Mouse (Mus musculus) heart, adult 8-10 months (tissue): Measurements from ENCODE around the gene Duxbl2. TPM values are rescaled to one million over a fixed set of nuclear protein-coding genes. Genes with fewer than 3 reads are reported as not detected.
"Not testable (repeated sequence)": the region's sequence is repeated elsewhere in the genome, so short reads cannot be mapped to it uniquely, and the experiment has no call there.

Experiments used
- DNase-seq: peaks from one replicate; pipeline ENCODE4 v3.0.0; 2022; ENCODE audit warnings: low spot score
- total RNA-seq, 4 experiments: library from RNA; stranded (reverse); gene quantifications; 2 replicates each; pipeline ENCODE4 v1.2.4; 2022

The Duxbl2 gene
- total RNA-seq = not detected

- not testable (repeated sequence) for DNase-seq
Measured at GRCm38 (mm10) chr14:26118150-26118549, at the start of gene Duxbl2. Gene Duxbl2 (plus strand): TSS chr14:26118349.

- DNase-seq = not testable (repeated sequence)
Measured at GRCm38 (mm10) chr14:26076620-26077390, 41.3 kb upstream of the Duxbl2 start.

- not testable (repeated sequence) for DNase-seq
Measured at GRCm38 (mm10) chr14:26081216-26081615, 36.9 kb upstream of the Duxbl2 start, which contains the start of gene Cphx2. Gene Cphx2 (plus strand): TSS chr14:26081516.

GRCm38 (mm10) chr14:26081997-26082396, 36.2 kb upstream of the Duxbl2 start, which contains the start of gene Cphx3:
Gene Cphx3 (plus strand): TSS chr14:26082297.
- DNase-seq = not testable (repeated sequence)

- DNase-seq = not testable (repeated sequence)
Measured at GRCm38 (mm10) chr14:26097622-26098021, 20.5 kb upstream of the Duxbl2 start.

GRCm38 (mm10) chr14:26118550-26119000, 426 bp downstream of the Duxbl2 start:
- DNase-seq = not testable (repeated sequence)

GRCm38 (mm10) chr14:26119095-26119494, 946 bp downstream of the Duxbl2 start:
- DNase-seq = not testable (repeated sequence)

GRCm38 (mm10) chr14:26147095-26147494, 28.9 kb downstream of the Duxbl2 start:
- DNase-seq = not testable (repeated sequence)

- not testable (repeated sequence) for DNase-seq
Measured at GRCm38 (mm10) chr14:26156032-26156431, 37.9 kb downstream of the Duxbl2 start.

- DNase-seq = not testable (repeated sequence)
Measured at GRCm38 (mm10) chr14:26161156-26161555, 43.0 kb downstream of the Duxbl2 start.

- not testable (repeated sequence) for DNase-seq
Measured at GRCm38 (mm10) chr14:26162423-26162822, 44.3 kb downstream of the Duxbl2 start.

- DNase-seq = not testable (repeated sequence)
Measured at GRCm38 (mm10) chr14:26165266-26165665, 47.1 kb downstream of the Duxbl2 start.

GRCm38 (mm10) chr14:26173955-26174354, 55.8 kb downstream of the Duxbl2 start:
- DNase-seq = not testable (repeated sequence)

GRCm38 (mm10) chr14:26175028-26175427, 56.9 kb downstream of the Duxbl2 start:
- not testable (repeated sequence) for DNase-seq

Other genes starting within 250 kb of the Duxbl2 start
- gene Plac9a, start 215.2 kb upstream of the Duxbl2 start, total RNA-seq = 1 to 10 TPM in 3 of 4 experiments, under 1 TPM in 1; 0.88 to 5.5 (median 3.0) TPM
- gene Tmem254a, start 190.7 kb upstream of the Duxbl2 start, total RNA-seq = under 1 TPM in 3 of 4 experiments, not detected in 1; 0.35 to 0.75 (median 0.50) TPM
- not detected for gene Cphx1, start 180.0 kb upstream of the Duxbl2 start, total RNA-seq
- under 1 TPM in 1 of 4 experiments, not detected in 3; 0.13 TPM for gene Duxbl1, start 139.8 kb upstream of the Duxbl2 start, total RNA-seq
- 10 to 100 TPM; 14.5 to 21.1 (median 17.6) TPM for gene Gm9780, start 75.6 kb upstream of the Duxbl2 start, total RNA-seq
- 1 to 10 TPM; 1.6 to 7.9 (median 4.6) TPM for gene Tmem254c, start 51.0 kb upstream of the Duxbl2 start, total RNA-seq
- not detected for gene Cphx2, start 36.8 kb upstream of the Duxbl2 start, total RNA-seq
- gene Cphx3, start 36.1 kb upstream of the Duxbl2 start, total RNA-seq = not detected
- gene Plac9b, start 64.1 kb downstream of the Duxbl2 start, total RNA-seq = 10 to 100 TPM; 38.7 to 45.1 (median 43.3) TPM
- 1 to 10 TPM in 3 of 4 experiments, not detected in 1; 2.3 to 3.5 (median 3.2) TPM for gene Tmem254b, start 88.7 kb downstream of the Duxbl2 start, total RNA-seq
- not detected for gene Duxbl3, start 139.6 kb downstream of the Duxbl2 start, total RNA-seq